8 mouse cellular contexts compared by ENCODE assay signal in genomic region chr12:111677882-111678669, GRCm38 (mm10). TPM values are rescaled to one million over a fixed set of nuclear protein-coding genes. Genes with fewer than 3 reads are reported as not detected.
DNase-seq lines count a peak whose midpoint lies in the region; ATAC-seq lines count a peak whose summit lies in the region.

Gene Trmt61a, plus strand, starts transcription at chr12:111678105.

- peaks cover 22% of the 10 kb centered on the region for H3K4me1 ChIP-seq in hindbrain, embryonic 15.5 days (replicated peaks)
- H3K4me1 ChIP-seq in megakaryocyte, embryonic 14.5 days: peaks cover 70% of the 10 kb centered on the region

- ATAC-seq in activated CD4-positive, CD25-positive, alpha-beta regulatory T cell, adult 4 months: peak; percentile 93
- peak; percentile 86 for ATAC-seq in hindbrain, embryonic 15.5 days (ENCODE audit: low FRiP score, low read depth)

- H3K4me3 ChIP-seq in hindbrain, embryonic 15.5 days: peak within 1 kb of the TSS; percentile 74
- H3K4me3 ChIP-seq in megakaryocyte, embryonic 14.5 days (replicated peaks): peak within 1 kb of the TSS; percentile 94

- peak within 1 kb of the TSS; percentile 93 for H3K27ac ChIP-seq in hindbrain, embryonic 15.5 days (replicated peaks)

- no peaks in the 10 kb centered on the region for H3K27me3 ChIP-seq in hindbrain, embryonic 15.5 days
- peaks cover 16% of the 10 kb centered on the region for H3K27me3 ChIP-seq in megakaryocyte, embryonic 14.5 days (replicated peaks)

- H3K9me3 ChIP-seq in hindbrain, embryonic 15.5 days: no peaks in the 10 kb centered on the region
- H3K9me3 ChIP-seq in megakaryocyte, embryonic 14.5 days: no peaks in the 10 kb centered on the region

- H3K36me3 ChIP-seq in hindbrain, embryonic 15.5 days: peaks cover 5% of the 10 kb centered on the region; the same call in 1 of the 2 replicates
- H3K36me3 ChIP-seq in megakaryocyte, embryonic 14.5 days (replicated peaks; ENCODE audit: low read length): peaks cover 34% of the 10 kb centered on the region

- DNase-seq in cerebellum, postnatal 4 days (ENCODE audit: low spot score in 2 of 2): peak; percentile 88 to 91
- peak; percentile 94 for DNase-seq in gastrocnemius, adult 18-20 months (ENCODE audit: low spot score)
- DNase-seq in left cerebral cortex, adult 8-10 months (ENCODE audit: low spot score in 2 of 2): peak in 1 of 2 experiments; percentile 86
- DNase-seq in right cerebral cortex, adult 2 months (ENCODE audit: low spot score in 2 of 2): peak; percentile 87 to 90
- DNase-seq in urinary bladder, postnatal 10 days (ENCODE audit: low spot score): peak; percentile 81

- peak within 1 kb of the TSS; percentile 93 for H3K4me2 ChIP-seq in hindbrain, embryonic 15.5 days

- WGBS in hindbrain, embryonic 15.5 days: under 1% methylated on average over 51 of the region's 51 CpGs

- peak within 1 kb of the TSS; percentile 76 for H3K9ac ChIP-seq in hindbrain, embryonic 15.5 days

RNA-seq across cellular contexts. Expression of gene Trmt61a, which starts in this region (rescaled TPM):
- polyA plus RNA-seq in activated CD4-positive, CD25-positive, alpha-beta regulatory T cell, adult 4 months (2017; shearing (Covaris generic)): 1 to 10 TPM; 2.7 to 4.3 TPM
- 1 to 10 TPM; 2.4 to 3.9 TPM for total RNA-seq in gastrocnemius, adult 18-20 months (2021)
- 11.5 and 12.0 TPM in 2 replicates for polyA plus RNA-seq in hindbrain, embryonic 15.5 days (2015; fragmentation: Nextera tagmentation; extraction: Ambion mirVana)
- 10 to 100 TPM; 18.6 to 22.6 (median 20.8) TPM for total RNA-seq in left cerebral cortex, adult 8-10 months (2022)
- 9.9 and 10.0 TPM in 2 replicates for polyA plus RNA-seq in megakaryocyte, embryonic 14.5 days (2012; ENCODE audit: insufficient read depth, low replicate concordance)
